Mouse (Mus musculus): ENCODE data around the gene Itpr2. TPM values are rescaled to one million over a fixed set of nuclear protein-coding genes. Genes with fewer than 3 reads are reported as not detected.

Gene Itpr2
- total RNA-seq, 2 experiments from 2014 or later, result 16.9 to 25.3 TPM

DNA sequence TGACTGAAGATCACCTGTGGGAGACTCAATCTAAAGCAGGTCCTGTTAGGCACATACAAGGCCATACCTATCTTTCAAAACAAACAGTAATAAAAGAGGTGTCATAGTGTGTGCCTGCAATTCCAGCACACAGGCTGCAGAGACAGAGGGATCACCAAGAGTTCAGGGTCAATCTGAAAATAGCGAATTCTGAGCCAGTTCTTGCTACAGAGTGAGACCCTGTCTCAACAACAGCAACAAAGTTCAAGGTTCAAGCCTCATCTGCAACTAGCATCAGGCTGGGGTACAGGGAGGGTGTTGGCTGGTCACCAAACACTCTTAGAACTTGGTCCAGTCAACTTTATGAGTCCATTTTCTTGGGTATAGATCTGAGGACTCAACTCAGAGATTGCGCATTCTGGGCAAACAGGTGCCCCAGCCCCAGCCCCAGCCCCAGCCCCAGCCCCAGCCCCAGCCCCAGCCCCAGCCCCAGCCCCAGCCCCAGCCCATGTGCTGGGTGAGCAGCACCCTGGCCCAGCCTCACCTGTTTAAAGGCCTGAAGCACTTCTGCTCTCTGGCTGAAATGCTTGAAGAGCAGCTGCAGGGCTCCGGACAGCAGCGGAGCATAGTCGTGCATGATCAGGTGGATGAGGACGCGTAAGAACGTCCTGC, 155.4 kb downstream of the Itpr2 start:
- no peak for DNase-seq

DNA sequence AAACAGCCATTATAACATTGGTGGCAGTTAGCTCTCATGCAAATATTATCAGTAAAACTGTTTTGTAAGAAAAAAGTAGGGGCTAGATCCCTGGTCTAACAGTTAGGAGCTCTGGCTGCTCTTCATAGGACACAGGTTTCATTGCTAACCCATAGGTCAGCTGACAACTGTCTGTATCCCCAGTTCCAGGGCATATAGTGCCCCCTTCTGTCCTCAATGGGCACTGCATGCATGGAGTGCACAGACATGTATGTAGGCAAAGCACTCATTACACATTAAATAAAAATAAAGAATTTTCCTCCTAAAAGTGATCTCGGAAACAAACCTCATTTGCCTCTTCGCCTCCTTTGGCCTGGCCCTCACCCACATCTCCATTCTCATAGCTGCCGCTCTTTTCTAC, 157.3 kb downstream of the Itpr2 start:
- no peak for DNase-seq

DNA sequence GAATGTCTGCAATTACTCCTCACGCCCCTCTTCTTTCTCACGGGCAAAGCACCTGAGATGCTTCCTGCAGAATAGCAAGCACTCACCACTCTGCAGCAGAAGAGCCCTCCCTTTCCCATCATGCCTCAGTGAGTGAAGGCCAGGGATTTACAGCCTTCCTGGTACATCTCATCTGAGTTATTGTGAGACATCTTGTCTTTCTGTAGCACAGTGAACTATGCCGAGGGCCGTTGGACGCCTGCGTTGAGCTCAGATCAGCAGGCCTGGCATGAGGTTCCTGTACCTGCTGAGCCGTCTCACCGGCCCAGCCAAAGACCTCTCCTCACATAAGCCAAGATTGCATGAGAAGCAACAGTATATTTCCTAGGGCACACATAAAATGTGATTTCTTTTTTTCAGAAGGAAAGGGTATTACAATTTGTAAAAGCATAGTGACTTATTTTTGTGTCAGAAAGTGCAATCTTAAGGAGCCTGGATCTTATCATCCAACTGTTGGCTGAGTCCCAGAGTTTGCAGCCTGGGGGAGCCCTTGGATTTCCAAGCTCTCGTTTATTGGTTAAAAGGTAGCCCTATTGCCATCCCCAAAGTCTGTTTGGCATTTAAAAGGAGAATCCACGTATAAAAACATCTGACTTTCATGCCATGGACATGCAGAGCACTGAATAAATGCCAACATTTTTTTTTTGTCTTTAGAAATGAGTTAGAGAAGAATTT, 158.2 kb downstream of the Itpr2 start:
- DNase-seq, result no peak

GRCm38 (mm10) chr6:146342995-146343394, 159.0 kb downstream of the Itpr2 start:
- no peak for DNase-seq

- no peak for DNase-seq
Measured at GRCm38 (mm10) chr6:146341934-146342333, 160.1 kb downstream of the Itpr2 start.

GRCm38 (mm10) chr6:146341413-146341812, 160.6 kb downstream of the Itpr2 start:
- DNase-seq, result no peak

DNA sequence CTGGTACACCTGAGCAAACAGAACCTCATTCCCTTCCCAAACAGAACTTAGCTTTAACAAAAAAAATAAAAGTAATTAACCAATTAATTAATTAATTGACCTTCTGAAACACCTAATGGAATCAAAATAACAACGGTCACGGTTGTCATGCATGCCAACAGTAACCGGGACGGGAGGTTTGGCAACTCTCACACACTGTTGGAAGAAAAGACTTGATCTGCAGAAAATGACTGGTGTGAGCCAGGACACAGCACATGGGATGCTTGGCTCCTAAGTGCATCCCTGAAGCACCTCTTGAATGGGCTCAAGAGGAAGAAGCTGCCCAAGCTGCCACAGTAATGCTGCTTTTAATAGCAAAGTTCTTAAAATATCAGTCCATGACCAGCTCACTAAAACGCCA, 161.1 kb downstream of the Itpr2 start:
- DNase-seq, result no peak

DNA sequence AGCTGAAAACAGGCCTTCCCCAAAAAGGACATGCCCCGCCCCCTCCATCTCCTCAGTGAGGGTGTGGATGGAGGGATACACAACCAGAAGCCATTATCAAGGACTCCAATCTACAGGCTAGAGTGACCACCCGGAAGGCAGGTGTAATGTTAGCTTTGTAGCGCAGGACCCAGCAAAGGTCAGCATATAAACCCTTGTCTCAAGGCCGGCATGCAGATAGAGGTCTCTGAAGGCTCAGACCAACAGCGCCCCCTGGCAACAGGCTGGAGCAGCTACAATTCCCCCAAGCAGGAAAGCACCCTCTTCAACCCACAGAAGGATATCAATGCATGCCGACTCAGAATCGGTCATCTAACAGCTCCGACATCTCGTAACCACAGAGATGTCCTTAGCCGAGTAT, 162.2 kb downstream of the Itpr2 start:
- peak in 1 of 2 experiments; percentile 72 for DNase-seq

DNA sequence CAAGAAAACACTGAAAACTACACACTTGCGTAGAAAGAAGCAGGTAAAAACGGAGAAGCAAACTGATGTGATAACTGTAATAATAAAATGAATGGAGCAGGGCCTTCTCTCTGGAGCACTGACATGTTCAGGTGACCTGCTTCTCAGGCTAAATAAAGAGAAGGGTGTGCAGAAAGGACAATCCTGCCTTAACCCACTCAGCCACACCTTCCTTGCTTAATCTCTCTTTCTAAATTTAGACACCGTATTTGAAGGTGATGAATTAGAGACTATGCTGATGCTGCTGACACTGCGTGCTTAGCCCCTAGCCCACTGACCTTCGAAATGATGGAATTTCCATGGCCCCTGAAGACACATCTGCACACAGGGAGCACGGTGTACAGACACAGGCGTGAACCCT, 164.8 kb downstream of the Itpr2 start:
- DNase-seq, result no peak

DNA sequence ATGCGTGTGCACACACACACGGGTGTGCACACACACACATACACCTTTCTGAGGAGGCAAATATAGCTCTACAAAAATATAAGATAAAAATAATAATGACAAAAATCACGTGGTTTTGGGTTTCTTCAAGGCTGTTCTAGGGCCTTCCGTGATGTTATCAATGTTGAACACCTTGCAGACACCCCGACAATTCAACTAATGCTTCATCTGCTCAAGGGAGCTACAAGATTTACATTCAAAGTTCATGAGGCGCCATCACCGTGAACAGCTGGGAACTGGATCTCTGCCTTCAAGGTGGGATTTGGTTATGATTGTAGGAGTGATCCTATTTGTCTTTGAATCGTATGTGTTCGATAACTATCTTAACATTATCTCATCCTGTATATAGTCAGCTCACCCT, 166.8 kb downstream of the Itpr2 start:
- DNase-seq, result no peak

- DNase-seq, result no peak
Measured at GRCm38 (mm10) chr6:146333506-146333905, 168.5 kb downstream of the Itpr2 start.

- DNase-seq, result peak in 1 of 2 experiments; percentile 38
Measured at GRCm38 (mm10) chr6:146331017-146331669, 170.9 kb downstream of the Itpr2 start.

DNA sequence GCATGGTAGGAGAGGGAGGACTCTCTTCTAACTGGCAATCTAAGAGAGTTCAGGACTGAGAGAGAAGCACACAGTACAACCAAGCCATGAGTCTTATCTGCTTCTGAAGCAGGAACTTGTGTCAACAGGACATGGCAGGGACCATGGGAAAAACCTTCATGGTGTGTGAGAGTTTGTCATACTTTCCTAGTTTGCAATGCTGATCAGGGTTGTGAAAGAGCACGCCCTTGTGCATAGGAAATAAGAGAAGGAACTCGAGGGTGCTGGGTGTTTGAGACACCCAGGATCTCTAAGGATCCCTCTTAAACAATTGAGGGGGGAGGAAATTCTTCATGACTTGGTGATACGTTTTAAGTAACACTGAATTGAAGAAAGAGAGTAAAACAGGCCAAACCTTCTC, 172.9 kb downstream of the Itpr2 start:
- DNase-seq, result no peak

GRCm38 (mm10) chr6:146326631-146327030, 175.4 kb downstream of the Itpr2 start:
- DNase-seq, result no peak

DNA sequence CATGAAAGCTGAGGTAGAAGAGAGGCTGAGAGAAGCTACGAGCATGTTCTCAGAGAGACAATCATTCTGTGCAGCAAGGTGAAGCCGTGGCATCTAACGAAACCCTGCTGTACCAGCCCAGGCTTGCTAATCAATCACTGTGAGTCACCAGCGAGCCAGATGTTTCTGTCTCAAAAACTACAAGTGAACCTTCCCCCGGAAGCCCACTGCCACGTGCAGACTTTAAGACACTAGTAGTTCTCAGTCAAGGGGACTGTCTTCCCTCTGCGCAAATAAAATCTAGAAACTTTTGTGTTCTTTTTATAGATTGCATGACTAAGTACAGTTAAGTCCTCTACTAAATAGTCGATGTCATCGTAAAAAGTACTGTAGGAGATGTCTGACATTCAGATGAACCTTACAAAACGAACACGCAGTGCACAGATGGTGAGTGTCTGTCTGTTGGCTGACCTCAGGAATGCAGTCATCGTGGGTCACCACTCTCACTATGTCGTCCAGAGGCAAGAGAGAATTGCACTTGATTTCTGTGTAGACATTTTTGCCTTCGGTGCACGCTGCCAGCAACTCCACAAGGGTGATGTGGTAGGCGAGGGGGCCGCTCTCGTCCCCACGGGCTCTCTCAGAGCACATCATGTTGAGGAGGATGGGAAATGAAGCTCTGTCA, 177.3 kb downstream of the Itpr2 start:
- peak in 1 of 2 experiments; percentile 26 for DNase-seq

- DNase-seq, result no peak
Measured at GRCm38 (mm10) chr6:146322555-146322954, 179.5 kb downstream of the Itpr2 start.

- no peak for DNase-seq
Measured at GRCm38 (mm10) chr6:146321951-146322350, 180.1 kb downstream of the Itpr2 start.

DNA sequence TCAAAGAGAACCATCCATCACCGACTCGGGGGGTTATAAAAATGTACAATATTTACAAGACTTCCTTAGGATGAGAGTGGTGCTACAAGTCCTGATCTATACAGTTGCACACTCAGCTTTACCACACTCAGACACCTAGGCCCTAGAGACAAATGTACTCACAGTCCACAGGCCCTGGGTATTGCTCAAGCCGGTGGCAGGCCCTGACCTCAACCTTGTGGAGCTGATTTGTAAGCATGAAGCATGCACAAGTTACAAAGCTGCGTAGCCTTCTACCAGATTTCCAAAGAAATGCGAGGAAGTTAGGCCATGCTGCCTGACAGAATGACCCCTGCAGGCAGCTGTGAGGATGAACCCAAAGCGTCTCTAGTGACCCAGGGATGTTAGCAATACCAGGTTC, 185.6 kb downstream of the Itpr2 start:
- DNase-seq, result no peak

DNA sequence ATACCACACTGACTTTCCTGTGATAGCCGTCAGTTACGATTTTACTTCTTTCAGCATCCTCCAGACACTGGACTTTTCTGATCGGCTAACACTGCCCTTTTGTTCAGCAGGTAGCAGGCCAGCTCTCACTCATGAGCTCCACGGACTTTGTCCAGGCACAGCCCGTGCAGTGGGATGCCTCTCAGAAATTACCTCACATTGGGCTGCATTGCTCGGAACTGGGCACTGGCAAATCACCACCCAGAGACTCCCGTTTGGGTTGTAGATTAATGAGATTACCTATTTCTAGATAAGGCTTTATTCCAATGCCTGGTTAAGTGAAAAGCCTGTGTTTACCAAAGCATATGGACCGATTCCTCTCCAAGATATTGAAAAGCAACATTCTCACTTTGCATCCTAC, 186.9 kb downstream of the Itpr2 start:
- DNase-seq, result no peak

DNA sequence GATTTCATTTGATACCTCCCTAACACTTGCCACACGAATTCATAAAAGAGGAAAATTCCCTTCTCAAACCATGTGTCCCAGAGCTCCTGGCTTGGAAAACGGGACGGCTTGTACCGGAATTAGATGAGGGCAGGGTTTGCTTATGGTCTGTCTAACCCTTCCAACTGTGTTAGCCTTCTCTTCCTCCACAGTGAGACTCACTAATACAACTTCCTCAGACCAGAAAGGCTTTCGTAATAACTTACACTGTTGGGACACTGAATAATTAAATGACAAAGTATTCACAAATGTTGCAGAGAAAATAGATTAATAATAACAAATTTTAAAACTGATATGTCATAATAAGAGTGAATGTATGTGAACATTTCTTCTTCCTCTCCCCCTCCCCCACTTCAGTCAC, 187.7 kb downstream of the Itpr2 start:
- no peak for DNase-seq

- DNase-seq, result no peak
Measured at GRCm38 (mm10) chr6:146313396-146313795, 188.6 kb downstream of the Itpr2 start.

GRCm38 (mm10) chr6:146310210-146310609, 191.8 kb downstream of the Itpr2 start:
- DNase-seq, result no peak

- DNase-seq, result no peak
Measured at GRCm38 (mm10) chr6:146309335-146309734, 192.7 kb downstream of the Itpr2 start.

Data from heart, adult 18-20 months (tissue).